Mouse (Mus musculus) adrenal gland, postnatal 4 days (tissue): ENCODE results near the gene 2010003K11Rik. TPM values are rescaled to one million over a fixed set of nuclear protein-coding genes. Genes with fewer than 3 reads are reported as not detected.
A peak's percentile ranks its signal among the peaks of the same experiment; 100 is the strongest.

Experiments used
- DNase-seq, 2 experiments: peaks; one replicate each; pipeline ENCODE4 v3.0.0; 2021 to 2022; ENCODE audit warnings: low spot score in 2 of 2, mixed read lengths in 2 of 2
- long read RNA-seq, 2 experiments: library from polyadenylated mRNA; stranded (forward); transcript quantifications; one replicate each; pipeline ENCODE4 v2.0.0; 2021
- total RNA-seq, 2 experiments: library from RNA; stranded (reverse); gene quantifications; 2 replicates each; pipeline ENCODE4 v1.2.3; 2021

The 2010003K11Rik gene
- total RNA-seq = 1 to 10 TPM; 2.0 to 4.1 TPM
- long read RNA-seq, experiment 1, partial matches to known transcripts = 1 of 6 reads
- long read RNA-seq, experiment 1, other reads (novel, unspliced or antisense) = 1 of 6 reads
- long read RNA-seq, experiment 2, transcript 2010003K11Rik-201 (2 exons, 1,167 nt) = major isoform, 10 of 11 reads
- long read RNA-seq, experiment 2, partial matches to known transcripts = 0 of 11 reads
- long read RNA-seq, experiment 2, other reads (novel, unspliced or antisense) = 1 of 11 reads

- peak in 1 of 2 experiments; percentile 45 for DNase-seq
Measured at GRCm38 (mm10) chr19:4498062-4498933, at the start of gene 2010003K11Rik. 2010003K11Rik (minus strand) TSS chr19:4498583.

- no peak for DNase-seq
Measured at GRCm38 (mm10) chr19:4547801-4548200, 49.4 kb upstream of the 2010003K11Rik start.

GRCm38 (mm10) chr19:4545841-4546240 lies 47.5 kb upstream of the 2010003K11Rik start:
- DNase-seq = no peak

- no peak for DNase-seq
Measured at GRCm38 (mm10) chr19:4545091-4545490, 46.7 kb upstream of the 2010003K11Rik start.

GRCm38 (mm10) chr19:4542081-4542480 lies 43.7 kb upstream of the 2010003K11Rik start:
- DNase-seq = no peak

- DNase-seq = no peak
Measured at GRCm38 (mm10) chr19:4540992-4541391, 42.6 kb upstream of the 2010003K11Rik start.

GRCm38 (mm10) chr19:4540263-4540662 lies 41.9 kb upstream of the 2010003K11Rik start:
- no peak for DNase-seq

GRCm38 (mm10) chr19:4536606-4537005 lies 38.2 kb upstream of the 2010003K11Rik start:
- DNase-seq = peak in 1 of 2 experiments; percentile 37

- DNase-seq = no peak
Measured at GRCm38 (mm10) chr19:4535922-4536321, 37.5 kb upstream of the 2010003K11Rik start.

GRCm38 (mm10) chr19:4534646-4535045 lies 36.3 kb upstream of the 2010003K11Rik start:
- no peak for DNase-seq

- no peak for DNase-seq
Measured at GRCm38 (mm10) chr19:4521426-4522050, 23.2 kb upstream of the 2010003K11Rik start.

- DNase-seq = no peak
Measured at GRCm38 (mm10) chr19:4517483-4517882, 19.1 kb upstream of the 2010003K11Rik start.

GRCm38 (mm10) chr19:4516288-4516687 lies 17.9 kb upstream of the 2010003K11Rik start:
- no peak for DNase-seq

GRCm38 (mm10) chr19:4515746-4516145 lies 17.4 kb upstream of the 2010003K11Rik start:
- DNase-seq = no peak

GRCm38 (mm10) chr19:4513236-4513858 lies 15.0 kb upstream of the 2010003K11Rik start:
- DNase-seq = no peak

GRCm38 (mm10) chr19:4511116-4511841 lies 12.9 kb upstream of the 2010003K11Rik start:
- DNase-seq = no peak

GRCm38 (mm10) chr19:4509986-4510963 lies 11.9 kb upstream of the 2010003K11Rik start, which contains the start of gene Pcx:
Pcx (plus strand) TSS chr19:4510472.
- peak; percentile 91 to 97 for DNase-seq

- no peak for DNase-seq
Measured at GRCm38 (mm10) chr19:4507746-4508145, 9.4 kb upstream of the 2010003K11Rik start.

GRCm38 (mm10) chr19:4504830-4505229 lies 6.4 kb upstream of the 2010003K11Rik start:
- no peak for DNase-seq
